Mouse (Mus musculus) ovary, postnatal 10 days (tissue): ENCODE results near the gene Immp2l.
"Not testable (repeated sequence)": the region's sequence is repeated elsewhere in the genome, so short reads cannot be mapped to it uniquely, and the experiment has no call there.

ENCODE experiments used
- DNase-seq: peaks from one replicate; pipeline ENCODE4 v3.0.0; 2022; ENCODE audit warnings: low spot score

Gene Immp2l

GRCm38 (mm10) chr12:41851896-41852470, 828.1 kb downstream of the Immp2l start:
- DNase-seq, result no peak

- DNase-seq, result not testable (repeated sequence)
Observed at GRCm38 (mm10) chr12:41859652-41860051, 835.8 kb downstream of the Immp2l start.

GRCm38 (mm10) chr12:41868317-41868716, 844.4 kb downstream of the Immp2l start:
- no peak for DNase-seq

- no peak for DNase-seq
Observed at GRCm38 (mm10) chr12:41874015-41874414, 850.1 kb downstream of the Immp2l start.

- no peak for DNase-seq
Observed at GRCm38 (mm10) chr12:41877292-41877959, 853.5 kb downstream of the Immp2l start.

- no peak for DNase-seq
Observed at GRCm38 (mm10) chr12:41878493-41878892, 854.6 kb downstream of the Immp2l start.

GRCm38 (mm10) chr12:41878972-41879371, 855.1 kb downstream of the Immp2l start:
- DNase-seq, result no peak

GRCm38 (mm10) chr12:41879412-41879811, 855.5 kb downstream of the Immp2l start:
- DNase-seq, result no peak

- DNase-seq, result no peak
Observed at GRCm38 (mm10) chr12:41880833-41881232, 856.9 kb downstream of the Immp2l start.

- DNase-seq, result no peak
Observed at GRCm38 (mm10) chr12:41908011-41908410, 884.1 kb downstream of the Immp2l start.

- no peak for DNase-seq
Observed at GRCm38 (mm10) chr12:41911626-41912025, 887.7 kb downstream of the Immp2l start.

GRCm38 (mm10) chr12:41937751-41938150, 913.9 kb downstream of the Immp2l start:
- DNase-seq, result no peak

GRCm38 (mm10) chr12:41941853-41942252, 918.0 kb downstream of the Immp2l start:
- DNase-seq, result no peak

- DNase-seq, result no peak
Observed at GRCm38 (mm10) chr12:41944079-41944672, 920.3 kb downstream of the Immp2l start.

- DNase-seq, result no peak
Observed at GRCm38 (mm10) chr12:41946536-41946935, 922.6 kb downstream of the Immp2l start.

- DNase-seq, result no peak
Observed at GRCm38 (mm10) chr12:41949409-41949808, 925.5 kb downstream of the Immp2l start.

GRCm38 (mm10) chr12:41949841-41950241, 926.0 kb downstream of the Immp2l start:
- no peak for DNase-seq

- no peak for DNase-seq
Observed at GRCm38 (mm10) chr12:41950726-41951125, 926.8 kb downstream of the Immp2l start.

GRCm38 (mm10) chr12:41961038-41961437, 937.1 kb downstream of the Immp2l start:
- no peak for DNase-seq

- DNase-seq, result no peak
Observed at GRCm38 (mm10) chr12:41991408-41991807, 967.5 kb downstream of the Immp2l start.
